ENCODE assay signal across 17 mouse cellular contexts in the genomic region with DNA sequence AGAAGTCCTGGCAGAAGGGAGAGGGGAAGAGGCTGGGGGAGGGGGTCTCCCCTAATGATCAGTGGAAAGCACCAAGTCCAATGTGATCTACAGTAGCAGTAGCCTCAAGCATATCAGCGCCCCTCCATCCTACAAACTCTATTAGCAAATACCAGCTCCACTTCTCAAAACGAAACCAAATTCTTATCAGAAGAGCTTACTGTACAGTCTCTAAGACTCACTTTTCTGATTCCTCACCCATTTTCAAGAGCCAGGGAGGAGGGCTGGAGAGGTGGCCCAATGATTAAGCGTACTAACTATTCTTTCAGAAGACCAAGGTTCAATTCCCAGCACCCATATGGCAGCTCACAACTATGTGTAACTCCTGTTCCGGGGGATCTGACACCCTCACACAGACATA. TPM values are rescaled to one million over a fixed set of nuclear protein-coding genes. Genes with fewer than 3 reads are reported as not detected.
DNase-seq lines count a peak whose midpoint lies in the region; ATAC-seq lines count a peak whose summit lies in the region.
"Had no signal": no experiment of that assay in that cellular context is flagged by ENCODE, and none has a peak within 500 bp of the region (broad histone marks: within the 10 kb centered on the region; RNA-seq: fewer than 3 reads in every experiment).

No protein-coding gene starts in this region.

- H3K9ac ChIP-seq in liver, embryonic 12.5 days, result peak overlapping the region; percentile 41; the same call in 1 of the 2 replicates
- H3K9ac ChIP-seq: forebrain, embryonic 15.5 days had no signal

- peak overlapping the region; percentile 64 for H3K4me2 ChIP-seq in liver, embryonic 12.5 days
- H3K4me2 ChIP-seq: forebrain, embryonic 15.5 days had no signal

- intact Hi-C loops in left cerebral cortex, postnatal 36 days (cut with DNase I), result no loop called here
- intact Hi-C loops in gastrocnemius, postnatal 36 days (cut with DNase I), result no loop called here

- ATAC-seq in megakaryocyte, adult 5-6 weeks (ENCODE audit: poor library complexity, severe bottlenecking), result no peak
- ATAC-seq in liver, embryonic 12.5 days, result peak; percentile 70
- ATAC-seq: forebrain, embryonic 15.5 days; hindbrain, embryonic 16.5 days; Patski had no signal

- peak overlapping the region; percentile 81 for H3K27ac ChIP-seq in liver, embryonic 12.5 days
- H3K27ac ChIP-seq: forebrain, embryonic 15.5 days had no signal

- H3K36me3 ChIP-seq in megakaryocyte, embryonic 14.5 days (replicated peaks; ENCODE audit: low read length), result peaks cover 27% of the 10 kb centered on the region
- peaks cover 19% of the 10 kb centered on the region for H3K36me3 ChIP-seq in liver, embryonic 12.5 days
- H3K36me3 ChIP-seq: forebrain, embryonic 15.5 days had no signal

- no peaks in the 10 kb centered on the region for H3K9me3 ChIP-seq in megakaryocyte, embryonic 14.5 days
- H3K9me3 ChIP-seq in liver, embryonic 12.5 days (replicated peaks), result no peaks in the 10 kb centered on the region
- H3K9me3 ChIP-seq: forebrain, embryonic 15.5 days had no signal

- 48% methylated on average over 4 of the region's 4 CpGs for WGBS in liver, embryonic 12.5 days (ENCODE audit: insufficient replicate concordance)

- H3K27me3 ChIP-seq in megakaryocyte, embryonic 14.5 days (replicated peaks), result no peaks in the 10 kb centered on the region
- H3K27me3 ChIP-seq in liver, embryonic 12.5 days (replicated peaks), result no peaks in the 10 kb centered on the region
- H3K27me3 ChIP-seq: forebrain, embryonic 15.5 days; Patski had no signal

- peak overlapping the region; percentile 62 for H3K4me3 ChIP-seq in megakaryocyte, embryonic 14.5 days (replicated peaks)
- peak overlapping the region; percentile 27 for H3K4me3 ChIP-seq in liver, embryonic 12.5 days
- H3K4me3 ChIP-seq: forebrain, embryonic 15.5 days had no signal

- H3K4me1 ChIP-seq in megakaryocyte, embryonic 14.5 days, result peaks cover 28% of the 10 kb centered on the region
- H3K4me1 ChIP-seq in liver, embryonic 12.5 days, result peaks cover 45% of the 10 kb centered on the region

- peak; percentile 34 for DNase-seq in c-Kit-positive CD71-positive TER-119-positive erythroid progenitor cells, embryonic 14.5 days (ENCODE audit: low spot score)
- no peak for DNase-seq in left cerebral cortex, adult 18-20 months (ENCODE audit: low spot score in 2 of 2)
- DNase-seq in left cerebral cortex, postnatal 36 days (ENCODE audit: low spot score in 2 of 2), result no peak
- DNase-seq in gastrocnemius, postnatal 36 days, result no peak
- DNase-seq: cerebellum, adult 11 months; cerebellum, postnatal 25 days; heart, adult 18-20 months; heart, postnatal 10 days; kidney, adult 8-10 months; lung, postnatal 36 days; right cerebral cortex, postnatal 25 days had no signal

RNA-seq across cellular contexts. Expression of a gene that starts 28.0 kb away (rescaled TPM):
- 4.0 and 5.0 TPM in 2 replicates for polyA plus RNA-seq in megakaryocyte, embryonic 14.5 days (2012; ENCODE audit: insufficient read depth, low replicate concordance)
- 15.0 and 15.5 TPM in 2 replicates for total RNA-seq in megakaryocyte, adult 5-6 weeks (2015)
- total RNA-seq in megakaryocyte, adult 5-6 weeks (2017), result 18.3 and 25.7 TPM in 2 replicates
- 12.6 and 13.1 TPM in 2 replicates for polyA plus RNA-seq in liver, embryonic 12.5 days (2016; fragmentation: Nextera tagmentation; extraction: Ambion mirVana)
- total RNA-seq in left cerebral cortex, adult 18-20 months (2021), result 10 to 100 TPM; 45.9 to 47.3 TPM
- 10 to 100 TPM; 40.6 to 45.0 TPM for total RNA-seq in left cerebral cortex, postnatal 36 days (2021)
- total RNA-seq in gastrocnemius, postnatal 36 days (2021), result 10 to 100 TPM; 36.1 to 41.5 TPM
